Mouse (Mus musculus): ENCODE data around the gene Rnf152.

Gene Rnf152

DNA sequence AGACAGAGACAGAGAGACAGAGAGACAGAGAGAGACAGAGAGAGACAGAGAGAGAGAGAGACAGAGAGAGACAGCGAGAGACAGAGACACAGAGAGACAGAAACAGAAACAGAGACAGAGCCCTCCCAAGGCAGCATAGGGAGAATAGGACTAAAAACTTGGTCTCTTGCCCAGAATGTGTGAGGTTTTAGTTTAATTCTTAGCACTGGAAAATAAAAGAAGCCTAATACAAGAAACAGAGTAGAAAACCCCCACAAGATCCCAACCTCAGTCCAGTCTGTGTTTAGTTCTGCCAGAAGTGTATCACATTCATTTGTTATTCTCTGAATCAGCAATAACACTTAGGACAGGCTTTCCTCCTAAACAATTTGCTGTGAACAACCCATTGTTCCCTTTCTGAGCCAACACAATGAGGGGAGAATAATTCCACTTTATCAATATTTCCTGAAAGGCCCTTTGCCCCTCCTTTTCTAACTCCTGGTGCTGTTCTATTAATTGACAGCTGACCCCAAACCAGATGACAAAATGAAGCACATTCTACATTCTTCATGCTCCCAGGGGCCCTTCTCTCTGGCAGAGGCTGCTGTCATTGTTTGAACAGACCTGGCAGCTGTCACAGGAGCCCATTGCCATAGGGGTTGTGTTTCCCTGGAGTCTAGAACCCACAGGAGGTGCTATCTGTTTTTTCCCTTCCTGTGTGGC lies 44.5 kb downstream of the Rnf152 start:
- no peak for DNase-seq (ENCODE audit: low spot score)

- DNase-seq (ENCODE audit: low spot score) = no peak
These were observed 54.3 kb downstream of the Rnf152 start for GRCm38 (mm10) chr1:105302164-105302563.

DNA sequence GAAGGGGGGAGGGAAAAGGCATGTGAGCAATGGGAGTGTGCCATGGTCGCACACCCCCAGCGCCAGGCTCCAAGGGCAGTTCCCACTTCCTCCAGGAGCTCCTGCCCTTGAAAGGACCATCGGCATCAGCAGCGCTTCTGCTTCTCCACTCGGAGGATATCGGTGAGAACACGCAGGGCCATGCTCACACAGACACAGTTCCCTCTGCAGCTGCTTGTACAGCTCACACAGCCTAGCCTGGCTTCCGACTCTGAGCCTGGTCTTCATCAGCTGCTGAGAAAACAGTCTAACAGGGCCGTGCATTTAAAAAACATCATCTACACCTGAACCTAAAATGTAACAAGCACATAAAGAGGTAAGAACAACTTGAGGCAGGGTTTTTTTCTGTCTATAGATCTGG lies 54.7 kb downstream of the Rnf152 start:
- DNase-seq (ENCODE audit: low spot score) = no peak

DNA sequence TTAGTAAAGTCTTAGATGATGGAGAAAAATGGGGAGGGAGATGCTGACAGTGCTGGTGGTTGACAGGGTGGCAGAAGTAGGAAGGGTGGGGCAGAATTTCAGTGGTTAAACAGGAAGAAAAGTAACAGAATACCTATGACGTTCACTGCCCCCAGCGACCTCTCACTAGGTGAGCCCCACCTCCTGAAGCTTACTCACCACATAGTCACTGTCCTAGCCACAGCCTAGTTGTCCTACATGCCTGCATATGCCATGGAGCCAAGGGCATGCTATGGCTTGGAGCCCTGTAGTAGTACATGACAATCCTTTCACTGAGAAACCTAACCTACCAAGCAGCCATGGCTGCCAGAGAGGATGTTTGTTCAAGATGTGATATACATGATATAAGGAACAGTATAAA lies 64.7 kb downstream of the Rnf152 start:
- no peak for DNase-seq (ENCODE audit: low spot score)

GRCm38 (mm10) chr1:105287536-105287935 lies 69.0 kb downstream of the Rnf152 start:
- no peak for DNase-seq (ENCODE audit: low spot score)

DNA sequence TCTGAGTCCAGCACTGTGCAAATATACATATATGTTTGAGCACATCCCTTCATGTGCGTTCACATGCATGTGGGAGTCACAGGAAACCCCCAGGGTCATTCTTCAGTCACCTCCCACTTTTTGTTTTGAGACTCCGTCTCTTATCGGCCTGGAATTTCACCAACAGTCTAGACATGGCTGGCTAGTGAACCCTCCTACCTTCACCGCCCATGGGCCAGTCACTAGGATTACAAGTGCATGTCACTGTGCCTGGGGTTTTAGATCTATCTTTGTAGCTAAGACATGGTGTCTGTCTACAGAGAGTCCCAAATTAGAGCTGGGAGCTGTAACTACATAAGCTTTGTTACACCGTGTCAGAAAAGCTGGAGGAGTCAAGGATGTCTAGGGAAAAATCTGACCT lies 69.6 kb downstream of the Rnf152 start:
- no peak for DNase-seq (ENCODE audit: low spot score)

DNA sequence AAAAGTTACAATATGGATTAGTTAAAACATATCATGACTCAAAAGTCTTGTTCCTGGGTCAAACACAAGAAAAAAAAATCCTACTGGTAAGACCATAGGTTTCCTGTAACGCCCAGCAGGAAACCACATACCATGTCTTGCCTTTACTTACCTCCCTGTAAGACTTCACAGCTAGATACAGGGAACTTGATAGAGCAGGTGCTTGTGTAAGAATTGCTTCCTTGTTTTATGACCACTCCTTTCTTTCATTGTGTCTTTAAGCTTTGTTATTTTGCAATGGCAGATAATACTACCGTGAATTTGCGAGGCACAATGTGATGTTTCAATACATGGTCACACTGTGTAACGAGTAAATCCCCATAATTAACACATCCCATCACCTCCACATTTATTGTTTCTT lies 71.5 kb downstream of the Rnf152 start:
- DNase-seq (ENCODE audit: low spot score) = no peak

DNA sequence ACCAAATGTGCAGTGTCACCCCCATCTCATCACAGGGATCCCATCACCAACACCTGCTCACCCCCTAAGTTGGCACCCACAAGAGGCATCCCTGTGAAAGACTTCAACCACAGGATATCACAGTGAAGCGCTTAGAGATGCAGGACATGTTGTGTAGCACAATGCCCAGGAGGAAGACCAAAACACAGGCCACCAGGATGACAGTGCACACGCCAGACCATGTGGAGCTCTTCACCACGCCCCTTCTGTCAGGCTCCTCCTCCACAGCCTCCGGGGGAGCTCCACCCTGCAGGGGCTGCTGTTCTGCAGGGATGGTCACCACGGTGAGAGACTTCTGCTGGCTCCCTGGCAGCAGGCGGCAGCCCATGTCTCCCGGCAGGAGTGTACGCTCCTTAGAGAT lies 72.4 kb downstream of the Rnf152 start:
- no peak for DNase-seq (ENCODE audit: low spot score)

- no peak for DNase-seq (ENCODE audit: low spot score)
These were observed 75.2 kb downstream of the Rnf152 start for GRCm38 (mm10) chr1:105281277-105281676.

DNA sequence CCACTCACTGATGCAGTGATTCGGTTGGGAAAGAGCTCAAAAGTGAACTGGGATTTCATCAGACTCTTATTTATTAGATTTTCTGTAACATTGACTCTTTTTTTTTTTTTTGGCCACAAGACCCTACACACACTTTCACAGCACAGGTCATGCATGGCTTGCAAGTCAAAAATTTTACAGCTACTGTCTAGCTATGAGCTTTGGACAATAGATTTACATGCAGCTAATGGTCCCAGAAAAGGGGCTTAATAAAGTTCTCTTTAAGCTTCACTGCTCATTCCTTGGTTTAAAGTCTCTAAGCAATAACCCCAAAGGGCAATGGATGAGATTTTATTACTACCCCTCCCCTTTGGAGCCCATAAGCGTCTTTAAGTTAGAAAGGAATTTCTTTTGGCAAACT lies 76.3 kb downstream of the Rnf152 start:
- no peak for DNase-seq (ENCODE audit: low spot score)

- peak; percentile 1 for DNase-seq (ENCODE audit: low spot score)
These were observed 81.9 kb downstream of the Rnf152 start for GRCm38 (mm10) chr1:105274500-105275194.

GRCm38 (mm10) chr1:105271104-105271503 lies 85.4 kb downstream of the Rnf152 start:
- no peak for DNase-seq (ENCODE audit: low spot score)

- DNase-seq (ENCODE audit: low spot score) = no peak
These were observed 93.1 kb downstream of the Rnf152 start for GRCm38 (mm10) chr1:105263283-105264033.

- no peak for DNase-seq (ENCODE audit: low spot score)
These were observed 96.3 kb downstream of the Rnf152 start for GRCm38 (mm10) chr1:105260200-105260599.

- DNase-seq (ENCODE audit: low spot score) = no peak
These were observed 99.3 kb downstream of the Rnf152 start for GRCm38 (mm10) chr1:105257199-105257598.

DNA sequence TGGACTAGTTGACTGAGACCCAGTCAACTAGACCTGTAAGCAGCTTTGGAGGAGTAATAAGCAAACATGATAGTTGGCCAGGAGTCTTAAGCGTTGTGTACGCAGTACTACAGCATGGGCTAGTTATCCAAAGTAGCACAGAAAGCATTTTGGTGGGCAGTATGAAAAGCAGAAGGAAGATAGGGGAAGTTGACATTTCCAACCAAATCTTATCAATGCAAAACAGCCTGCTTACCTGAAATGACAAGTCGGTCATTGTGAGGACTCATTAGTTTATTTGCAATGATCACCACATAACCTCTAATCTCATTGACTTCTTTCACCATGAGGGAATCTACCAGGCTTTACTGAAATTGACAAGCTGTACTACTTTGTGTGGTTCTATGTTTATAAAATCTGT lies 107.3 kb downstream of the Rnf152 start:
- DNase-seq (ENCODE audit: low spot score) = no peak

GRCm38 (mm10) chr1:105246651-105247050 lies 109.9 kb downstream of the Rnf152 start:
- DNase-seq (ENCODE audit: low spot score) = no peak

GRCm38 (mm10) chr1:105246075-105246574 lies 110.4 kb downstream of the Rnf152 start:
- no peak for DNase-seq (ENCODE audit: low spot score)

DNA sequence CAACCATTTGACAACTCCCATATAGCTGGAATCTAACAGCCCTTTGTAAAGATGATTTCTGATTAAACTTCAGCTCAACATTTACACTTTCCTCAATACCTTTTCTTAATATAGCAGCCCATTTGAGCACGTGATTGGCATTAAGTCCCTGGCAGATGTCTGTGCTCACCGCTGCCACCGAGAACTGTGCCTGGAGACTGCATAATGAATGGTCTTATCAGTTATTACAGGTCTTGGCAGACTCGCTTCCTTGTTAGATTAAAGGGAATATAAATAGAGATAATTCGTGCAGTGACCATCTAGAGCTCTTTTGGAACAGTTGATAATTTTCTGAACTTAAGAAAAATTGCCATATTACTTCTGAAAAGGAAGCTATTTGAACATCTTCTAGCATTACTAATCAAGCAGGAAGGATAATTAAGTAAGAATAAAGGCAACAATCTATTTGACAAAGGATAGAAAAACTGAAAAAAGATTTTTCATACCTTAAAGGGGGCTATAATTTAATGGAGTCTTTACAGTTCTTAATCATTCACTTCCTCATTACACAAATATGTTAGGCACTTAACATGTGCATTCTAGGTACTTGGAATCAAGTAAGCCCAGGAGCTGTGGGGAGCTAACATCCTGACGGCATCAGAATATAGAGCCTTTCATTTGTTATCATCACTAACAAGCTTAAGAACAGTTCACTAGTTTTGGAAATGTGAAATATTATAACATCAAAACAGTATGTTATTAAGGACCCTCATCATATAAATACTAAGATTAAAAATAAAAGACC lies 113.0 kb downstream of the Rnf152 start:
- DNase-seq (ENCODE audit: low spot score) = no peak

DNA sequence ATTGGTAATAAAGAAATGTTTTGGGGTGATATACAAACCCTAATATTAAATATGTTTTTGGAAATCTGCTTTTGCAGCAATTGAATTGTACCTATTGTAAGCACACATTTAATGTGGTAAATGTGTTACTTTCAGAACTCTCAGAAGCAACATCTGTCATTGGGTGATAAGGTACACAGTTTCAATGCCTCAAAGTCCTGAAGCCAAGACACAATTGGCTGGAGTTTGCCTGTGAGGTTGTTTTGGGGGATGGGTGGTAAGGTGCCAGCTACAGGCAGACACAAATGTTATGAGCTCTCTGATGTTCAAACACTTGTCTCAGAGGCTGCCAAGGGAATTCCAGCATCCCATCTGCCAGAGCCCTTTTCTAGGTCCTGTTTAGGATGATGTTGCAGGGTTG lies 116.3 kb downstream of the Rnf152 start:
- no peak for DNase-seq (ENCODE audit: low spot score)

Measured in spleen, adult 12 weeks (tissue).